Mouse (Mus musculus) CD4-positive naive resting alpha-beta T cell, adult 57 days (primary cell): ENCODE measurements around the gene Veph1. TPM values are rescaled to one million over a fixed set of nuclear protein-coding genes. Genes with fewer than 3 reads are reported as not detected.

Source experiments
- total RNA-seq: library from RNA; stranded (reverse); gene quantifications from one replicate; pipeline ENCODE4 v1.2.4, GENCODE M21; 2023

The Veph1 gene
- not detected for total RNA-seq

DNA sequence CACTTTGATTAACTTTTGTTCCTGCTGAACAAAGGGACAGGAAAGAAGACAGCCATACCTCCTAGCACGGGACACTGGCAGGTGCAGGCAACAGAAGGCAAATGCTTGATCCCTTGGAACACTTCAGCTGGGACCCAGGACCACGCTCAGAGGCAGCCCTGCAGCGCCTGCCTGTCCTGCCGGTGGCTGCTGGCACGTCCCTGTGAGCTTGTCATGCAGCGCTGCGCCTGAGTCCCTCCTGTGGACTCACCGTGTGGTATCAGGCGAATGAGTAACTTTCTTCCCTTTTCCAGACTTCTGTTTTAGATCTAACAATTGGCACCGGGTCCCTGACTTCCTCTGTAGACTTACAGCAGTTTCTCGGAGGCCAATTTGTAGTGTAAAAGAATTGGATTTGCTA lies at the start of gene Veph1:
Gene Veph1, minus strand, starts transcription at position 293 of the 400 bp plus-strand sequence.

DNA sequence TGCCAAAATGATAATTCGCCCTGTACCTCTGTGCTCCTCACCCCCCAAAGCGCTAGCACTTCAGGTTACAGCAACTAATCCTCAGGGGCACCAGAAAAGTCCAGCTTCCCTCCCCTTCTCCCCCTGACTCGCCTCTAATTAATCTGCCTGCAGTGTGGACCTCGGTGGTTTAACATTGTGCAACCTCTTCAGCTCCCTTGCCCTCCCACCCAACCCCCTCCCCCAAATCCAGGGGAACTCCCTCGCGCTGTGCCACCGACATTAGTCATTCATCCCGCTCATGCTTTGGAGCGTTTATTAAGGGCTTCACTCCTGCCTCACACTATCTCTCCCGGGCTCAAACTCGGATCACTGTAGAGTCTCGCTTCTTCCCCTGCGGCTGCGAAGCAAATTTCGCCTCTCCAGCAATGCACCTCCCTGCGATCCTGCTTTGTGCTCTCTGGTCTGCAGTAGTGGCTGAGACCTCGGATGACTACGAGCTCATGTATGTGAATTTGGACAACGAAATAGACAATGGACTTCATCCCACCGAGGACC lies 76.9 kb downstream of the Veph1 start, which contains the start of gene Ptx3:
Gene Ptx3, plus strand, starts transcription at position 256 of the 537 bp plus-strand sequence.

Other genes with a start within 250 kb of the Veph1 start
- not detected for gene Ptx3, start 76.9 kb downstream of the Veph1 start, total RNA-seq